22 mouse cellular contexts compared by ENCODE assay signal in the genomic region with DNA sequence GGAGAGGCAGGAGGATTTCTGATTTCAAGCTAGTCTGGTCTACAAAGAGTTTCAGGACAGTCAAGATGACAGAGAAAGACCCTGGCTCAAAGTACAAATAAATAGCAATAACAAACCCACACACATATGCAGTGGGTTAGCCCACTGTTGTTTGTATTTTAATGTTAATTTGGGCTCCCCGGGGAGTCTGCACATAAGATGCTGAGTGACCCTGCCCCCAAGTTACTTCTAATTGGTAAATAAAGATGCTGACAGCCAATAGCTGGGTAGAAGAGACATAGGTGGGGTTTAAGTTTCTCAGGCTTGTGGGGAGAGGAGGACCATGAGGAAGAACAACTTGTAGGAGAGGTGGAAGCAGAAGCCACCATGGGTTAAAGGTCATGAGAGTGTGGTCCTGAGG. TPM values are rescaled to one million over a fixed set of nuclear protein-coding genes. Genes with fewer than 3 reads are reported as not detected.
"Had no signal": no experiment of that assay in that cellular context is flagged by ENCODE, and none has a peak within 500 bp of the region (broad histone marks: within the 10 kb centered on the region; RNA-seq: fewer than 3 reads in every experiment).

No protein-coding gene starts in this region.

- H3K4me3 ChIP-seq: neural tube, embryonic 13.5 days; neural tube, embryonic 15.5 days; stomach, embryonic 15.5 days had no signal

- H3K9ac ChIP-seq: neural tube, embryonic 13.5 days; neural tube, embryonic 15.5 days; stomach, embryonic 15.5 days had no signal

- H3K4me1 ChIP-seq: neural tube, embryonic 15.5 days; stomach, embryonic 15.5 days had no signal

- H3K27ac ChIP-seq: neural tube, embryonic 13.5 days; neural tube, embryonic 15.5 days; stomach, embryonic 15.5 days; stomach, postnatal 0 days had no signal

- H3K27me3 ChIP-seq: neural tube, embryonic 13.5 days; neural tube, embryonic 15.5 days; stomach, embryonic 15.5 days had no signal

- DNase-seq: retina, postnatal 1 day; right cerebral cortex, adult 18-20 months; right cerebral cortex, postnatal 14 days; right cerebral cortex, postnatal 25 days; right cerebral cortex, postnatal 4 days; spleen, adult 18-20 months; thymus, adult 18-20 months; thymus, postnatal 14 days; thymus, postnatal 25 days; thymus, postnatal 36 days; thymus, postnatal 4 days had no signal

- H3K9me3 ChIP-seq: neural tube, embryonic 15.5 days; stomach, embryonic 15.5 days had no signal

- H3K4me2 ChIP-seq: neural tube, embryonic 13.5 days; neural tube, embryonic 15.5 days; stomach, embryonic 15.5 days had no signal

RNA-seq across cellular contexts. Expression of a gene that starts 20.0 kb away (rescaled TPM):
- polyA plus RNA-seq: neural tube, embryonic 13.5 days; neural tube, embryonic 14.5 days; neural tube, embryonic 15.5 days; small intestine, adult 2 months; spleen, adult 2 months; stomach, embryonic 14.5 days; stomach, embryonic 15.5 days; stomach, embryonic 16.5 days; stomach, postnatal 0 days; testis, adult 2 months; thymus, postnatal 0 days had no signal
